Mouse (Mus musculus) Patski (cell line): ENCODE measurements around the gene Tmem163. TPM values are rescaled to one million over a fixed set of nuclear protein-coding genes. Genes with fewer than 3 reads are reported as not detected.

Experiments used
- ATAC-seq: fragments of 100-300 bp; one replicate; pipeline ENCODE4 v1.8.0; 2021
- CTCF ChIA-PET: fragments of 350-600 bp; sonication (Branson Sonifier 250); formaldehyde crosslinking; loops from one replicate; lab custom pipeline; 2022; ENCODE audit warnings: inconsistent platforms; lab: Charles Lee
- POLR2A ChIA-PET: fragments of 350-600 bp; sonication (Branson Sonifier 250); formaldehyde crosslinking; loops from one replicate; lab custom pipeline; 2022; ENCODE audit warnings: antibody characterized with exemption, inconsistent platforms; lab: Charles Lee
- DNase-seq: peaks from one replicate; pipeline ENCODE4 v3.0.0-alpha.2; 2011; ENCODE audit warnings: low read depth, low spot score
- H3K27me3 ChIP-seq: fragments of 371-371 bp; one replicate; pipeline ENCODE4 v1.5.1; 2021
- CTCF ChIP-seq: fragments of 100-300 bp; IDR thresholded peaks from one replicate; pipeline ENCODE4 v1.5.1; 2021
- in situ Hi-C: fragments of 300-500 bp; cut with MboI; formaldehyde crosslinking; loops from 3 replicates; pipeline ENCODE4 v1.11.1; 2018; ENCODE audit warnings: low pct_unique_long_range_greater_than_20kb, mixed read lengths
- polyA plus RNA-seq: library from polyadenylated mRNA; unstranded; gene quantifications from one replicate; pipeline ENCODE4 v1.2.3, GENCODE M21; 2021

Gene Tmem163
- polyA plus RNA-seq, 1 experiment from 2014 or later, result not detected

- ATAC-seq, result no peak
- CTCF ChIA-PET, result no interaction called here
Measured at GRCm38 (mm10) chr1:127530849-127531580, 148.3 kb downstream of the Tmem163 start.

GRCm38 (mm10) chr1:127523364-127523763 lies 156.0 kb downstream of the Tmem163 start:
- ATAC-seq, result no peak

More at GRCm38 (mm10) chr1:127530849-127531580, 148.3 kb downstream of the Tmem163 start:
- peaks cover 25% of the 10 kb centered on the region for H3K27me3 ChIP-seq
- no peak for TF ChIP-seq CTCF
- POLR2A ChIA-PET, result no interaction called here
- no peak for DNase-seq
- in situ Hi-C loops, result no loop called here

GRCm38 (mm10) chr1:127514888-127515287 lies 164.5 kb downstream of the Tmem163 start:
- H3K27me3 ChIP-seq, result peaks cover 7% of the 10 kb centered on the region
- no peak for DNase-seq
- no peak for ATAC-seq
- ChIA-PET POLR2A (no interaction called here), CTCF (no interaction called here)
- in situ Hi-C loops, result loop anchor here (25.0 kb wide), 1 partner anchor 822 kb away; the partner anchor contains the start of gene Lct
- TF ChIP-seq CTCF, result no peak

More at GRCm38 (mm10) chr1:127523364-127523763, 156.0 kb downstream of the Tmem163 start:
- TF ChIP-seq CTCF, result no peak
- in situ Hi-C loops, result loop anchor here (25.0 kb wide), 1 partner anchor 814 kb away; the partner anchor contains the start of gene Lct
- ChIA-PET CTCF (no interaction called here), POLR2A (no interaction called here)
- DNase-seq, result no peak
- H3K27me3 ChIP-seq, result peaks cover 4% of the 10 kb centered on the region

GRCm38 (mm10) chr1:127514479-127514878 lies 164.9 kb downstream of the Tmem163 start:
- peaks cover 5% of the 10 kb centered on the region for H3K27me3 ChIP-seq
- CTCF ChIA-PET, result no interaction called here
- in situ Hi-C loops, result loop anchor here (25.0 kb wide), 1 partner anchor 823 kb away; the partner anchor contains the start of gene Lct
- POLR2A ChIA-PET, result no interaction called here
- ATAC-seq (no peak), DNase-seq (no peak)
- TF ChIP-seq CTCF, result no peak

- DNase-seq, result no peak
- TF ChIP-seq CTCF, result no peak
- no peak for ATAC-seq
- CTCF ChIA-PET, result interaction anchor here (0.7 kb wide), 1 partner anchor 26 kb away, joined by 3 read pairs; no protein-coding TSS in a partner anchor
- POLR2A ChIA-PET, result interaction anchor here (0.6 kb wide), 1 partner anchor 107 kb away, joined by 5 read pairs; no protein-coding TSS in a partner anchor
- peaks cover 3% of the 10 kb centered on the region for H3K27me3 ChIP-seq
- in situ Hi-C loops, result loop anchor here (25.0 kb wide), 1 partner anchor 824 kb away; the partner anchor contains the start of gene Lct
Measured at GRCm38 (mm10) chr1:127513664-127514063, 165.7 kb downstream of the Tmem163 start.

- CTCF ChIA-PET, result no interaction called here
- in situ Hi-C loops, result loop anchor here (25.0 kb wide), 1 partner anchor 824 kb away; the partner anchor contains the start of gene Lct
Measured at GRCm38 (mm10) chr1:127513140-127513539, 166.2 kb downstream of the Tmem163 start.

GRCm38 (mm10) chr1:127512709-127513108 lies 166.6 kb downstream of the Tmem163 start:
- POLR2A ChIA-PET, result interaction anchor here (0.6 kb wide), 1 partner anchor 108 kb away, joined by 5 read pairs; no protein-coding TSS in a partner anchor
- peaks cover 3% of the 10 kb centered on the region for H3K27me3 ChIP-seq
- CTCF ChIA-PET, result interaction anchor here (1.1 kb wide), 1 partner anchor 13 kb away, joined by 3 read pairs; no protein-coding TSS in a partner anchor
- in situ Hi-C loops, result loop anchor here (25.0 kb wide), 1 partner anchor 825 kb away; the partner anchor contains the start of gene Lct
- DNase-seq, result no peak
- no peak for ATAC-seq
- TF ChIP-seq CTCF, result no peak

More at GRCm38 (mm10) chr1:127513140-127513539, 166.2 kb downstream of the Tmem163 start:
- DNase-seq (no peak), ATAC-seq (no peak)
- no peak for TF ChIP-seq CTCF
- peaks cover 3% of the 10 kb centered on the region for H3K27me3 ChIP-seq
- POLR2A ChIA-PET, result interaction anchor here (0.6 kb wide), 1 partner anchor 107 kb away, joined by 5 read pairs; no protein-coding TSS in a partner anchor

GRCm38 (mm10) chr1:127511362-127511761 lies 168.0 kb downstream of the Tmem163 start:
- H3K27me3 ChIP-seq, result peaks cover 12% of the 10 kb centered on the region
- ChIA-PET CTCF (interaction anchor here (0.8 kb wide), 1 partner anchor 15 kb away, joined by 3 read pairs; no protein-coding TSS in a partner anchor), POLR2A (no interaction called here)
- no peak for ATAC-seq
- no peak for TF ChIP-seq CTCF
- no peak for DNase-seq
- in situ Hi-C loops, result loop anchor here (25.0 kb wide), 1 partner anchor 826 kb away; the partner anchor contains the start of gene Lct

GRCm38 (mm10) chr1:127508921-127509320 lies 170.4 kb downstream of the Tmem163 start:
- DNase-seq, result no peak
- ChIA-PET POLR2A (no interaction called here), CTCF (no interaction called here)
- in situ Hi-C loops, result loop anchor here (25.0 kb wide), 1 partner anchor 828 kb away; the partner anchor contains the start of gene Lct
- no peak for TF ChIP-seq CTCF
- ATAC-seq, result no peak
- H3K27me3 ChIP-seq, result peaks cover 13% of the 10 kb centered on the region

- DNase-seq (no peak), ATAC-seq (no peak)
- ChIA-PET POLR2A (interaction anchor here (0.8 kb wide), 1 partner anchor 250 kb away, joined by 3 read pairs; no protein-coding TSS in a partner anchor), CTCF (no interaction called here)
- in situ Hi-C loops, result loop anchor here (25.0 kb wide), 1 partner anchor 829 kb away; the partner anchor contains the start of gene Lct
- peaks cover 11% of the 10 kb centered on the region for H3K27me3 ChIP-seq
- no peak for TF ChIP-seq CTCF
Measured at GRCm38 (mm10) chr1:127508067-127508739, 171.1 kb downstream of the Tmem163 start.
